Mouse (Mus musculus): ENCODE measurements around the gene Pard3. TPM values are rescaled to one million over a fixed set of nuclear protein-coding genes. Genes with fewer than 3 reads are reported as not detected.

Gene Pard3
- total RNA-seq, 2 experiments from 2014 or later = 16.4 to 21.6 TPM

GRCm38 (mm10) chr8:127084565-127084964 is 20.9 kb downstream of the Pard3 start:
- DNase-seq (ENCODE audit: low spot score in 2 of 2) = no peak

- no peak for DNase-seq (ENCODE audit: low spot score in 2 of 2)
Observed at GRCm38 (mm10) chr8:127087434-127087833, 23.7 kb downstream of the Pard3 start.

GRCm38 (mm10) chr8:127088372-127088771 is 24.7 kb downstream of the Pard3 start:
- no peak for DNase-seq (ENCODE audit: low spot score in 2 of 2)

- DNase-seq (ENCODE audit: low spot score in 2 of 2) = no peak
Observed at GRCm38 (mm10) chr8:127089021-127089420, 25.3 kb downstream of the Pard3 start.

GRCm38 (mm10) chr8:127090435-127090834 is 26.7 kb downstream of the Pard3 start:
- DNase-seq (ENCODE audit: low spot score in 2 of 2) = no peak

GRCm38 (mm10) chr8:127091936-127092335 is 28.2 kb downstream of the Pard3 start:
- no peak for DNase-seq (ENCODE audit: low spot score in 2 of 2)

GRCm38 (mm10) chr8:127092383-127093112 is 28.9 kb downstream of the Pard3 start:
- DNase-seq (ENCODE audit: low spot score in 2 of 2) = peak; percentile 11

GRCm38 (mm10) chr8:127093113-127093426 is 29.4 kb downstream of the Pard3 start:
- no peak for DNase-seq (ENCODE audit: low spot score in 2 of 2)

GRCm38 (mm10) chr8:127095763-127096162 is 32.1 kb downstream of the Pard3 start:
- DNase-seq (ENCODE audit: low spot score in 2 of 2) = no peak

GRCm38 (mm10) chr8:127099439-127100090 is 35.9 kb downstream of the Pard3 start:
- DNase-seq (ENCODE audit: low spot score in 2 of 2) = no peak

- DNase-seq (ENCODE audit: low spot score in 2 of 2) = no peak
Observed at GRCm38 (mm10) chr8:127103256-127103655, 39.6 kb downstream of the Pard3 start.

- no peak for DNase-seq (ENCODE audit: low spot score in 2 of 2)
Observed at GRCm38 (mm10) chr8:127104616-127105015, 40.9 kb downstream of the Pard3 start.

- peak; percentile 75 to 82 for DNase-seq (ENCODE audit: low spot score in 2 of 2)
Observed at GRCm38 (mm10) chr8:127107928-127108327, 44.2 kb downstream of the Pard3 start.

GRCm38 (mm10) chr8:127113209-127113608 is 49.5 kb downstream of the Pard3 start:
- no peak for DNase-seq (ENCODE audit: low spot score in 2 of 2)

GRCm38 (mm10) chr8:127115837-127116236 is 52.1 kb downstream of the Pard3 start:
- DNase-seq (ENCODE audit: low spot score in 2 of 2) = no peak

GRCm38 (mm10) chr8:127118373-127118861 is 54.7 kb downstream of the Pard3 start:
- DNase-seq (ENCODE audit: low spot score in 2 of 2) = no peak

- no peak for DNase-seq (ENCODE audit: low spot score in 2 of 2)
Observed at GRCm38 (mm10) chr8:127123391-127123790, 59.7 kb downstream of the Pard3 start.

- no peak for DNase-seq (ENCODE audit: low spot score in 2 of 2)
Observed at GRCm38 (mm10) chr8:127124795-127125194, 61.1 kb downstream of the Pard3 start.

- DNase-seq (ENCODE audit: low spot score in 2 of 2) = no peak
Observed at GRCm38 (mm10) chr8:127125686-127126683, 62.3 kb downstream of the Pard3 start.

GRCm38 (mm10) chr8:127128781-127129396 is 65.2 kb downstream of the Pard3 start:
- DNase-seq (ENCODE audit: low spot score in 2 of 2) = peak; percentile 22 to 35

GRCm38 (mm10) chr8:127134327-127134726 is 70.6 kb downstream of the Pard3 start:
- no peak for DNase-seq (ENCODE audit: low spot score in 2 of 2)
